Mouse (Mus musculus) small intestine, adult 2 months (tissue): ENCODE results near the gene Slc16a14.

Experiments
- CTCF ChIP-seq: fragments of 200-500 bp; IDR thresholded peaks from 2 replicates; pipeline ENCODE4 v1.5.1; 2012; ENCODE audit warnings: low read depth, mild to moderate bottlenecking, control low read depth, inconsistent platforms, low read length, moderate library complexity, mixed read lengths; ENCODE audit not compliant: insufficient replicate concordance, insufficient read length; ENCODE audit errors: extremely low read depth
- POLR2A ChIP-seq: fragments of 200-500 bp; IDR thresholded peaks from 2 replicates; pipeline ENCODE4 v1.6.1; 2012; ENCODE audit warnings: low read depth, mild to moderate bottlenecking, control low read depth, inconsistent platforms, low read length, moderate library complexity

DNA sequence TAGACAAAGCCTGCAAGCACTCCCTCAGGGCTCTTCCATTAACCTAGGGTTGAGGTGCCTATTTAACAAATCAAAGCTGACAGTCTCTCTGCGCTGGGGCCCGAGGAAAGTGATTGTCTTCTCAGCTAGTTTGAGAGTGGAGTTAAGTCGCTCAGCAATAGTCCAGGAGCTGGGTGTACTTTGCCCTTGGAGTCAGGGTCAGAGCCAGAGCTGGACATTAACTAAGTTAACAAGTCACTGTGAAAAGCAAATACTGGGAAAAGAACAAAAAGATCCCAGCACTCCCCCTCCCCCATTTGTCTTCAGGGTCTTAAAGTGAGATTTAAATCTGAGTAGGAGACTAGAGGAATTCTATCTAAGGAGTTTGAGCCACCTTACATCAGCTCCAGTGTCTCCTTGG is 62.8 kb downstream of the Slc16a14 start:
- TF ChIP-seq POLR2A (no peak), CTCF (no peak)
